Mouse (Mus musculus) retina, postnatal 7 days (tissue): ENCODE results near the gene Reck.

Experiments used
- DNase-seq: peaks from one replicate; pipeline ENCODE4 v3.0.0-alpha.2; 2012; ENCODE audit warnings: low read depth, low spot score

Reck gene

GRCm38 (mm10) chr4:43968650-43969049 is 93.3 kb downstream of the Reck start:
- DNase-seq: no peak

- no peak for DNase-seq
Observed at GRCm38 (mm10) chr4:43969373-43969772, 94.0 kb downstream of the Reck start.

- DNase-seq: no peak
Observed at GRCm38 (mm10) chr4:43970393-43971330, 95.3 kb downstream of the Reck start.

- DNase-seq: no peak
Observed at GRCm38 (mm10) chr4:43971541-43972136, 96.3 kb downstream of the Reck start.

GRCm38 (mm10) chr4:43972137-43972591 is 96.8 kb downstream of the Reck start:
- DNase-seq: no peak

GRCm38 (mm10) chr4:43973526-43973981 is 98.2 kb downstream of the Reck start:
- no peak for DNase-seq

- no peak for DNase-seq
Observed at GRCm38 (mm10) chr4:43974914-43975616, 99.7 kb downstream of the Reck start.

GRCm38 (mm10) chr4:43976223-43976740 is 101.0 kb downstream of the Reck start:
- no peak for DNase-seq

- DNase-seq: no peak
Observed at GRCm38 (mm10) chr4:43978521-43979443, 103.5 kb downstream of the Reck start.

GRCm38 (mm10) chr4:43979746-43980145 is 104.4 kb downstream of the Reck start:
- no peak for DNase-seq

- DNase-seq: no peak
Observed at GRCm38 (mm10) chr4:43980236-43980635, 104.9 kb downstream of the Reck start.

GRCm38 (mm10) chr4:43980846-43981245 is 105.5 kb downstream of the Reck start:
- DNase-seq: no peak

GRCm38 (mm10) chr4:43981251-43981650 is 105.9 kb downstream of the Reck start:
- no peak for DNase-seq

- DNase-seq: peak; percentile 78
Observed at GRCm38 (mm10) chr4:43982053-43982732, 106.9 kb downstream of the Reck start.

- no peak for DNase-seq
Observed at GRCm38 (mm10) chr4:43983181-43983580, 107.9 kb downstream of the Reck start, which contains the start of gene Ccin. Gene Ccin (plus strand): TSS chr4:43983483.

- no peak for DNase-seq
Observed at GRCm38 (mm10) chr4:43983756-43984155, 108.4 kb downstream of the Reck start.

- DNase-seq: no peak
Observed at GRCm38 (mm10) chr4:43984326-43984725, 109.0 kb downstream of the Reck start.

GRCm38 (mm10) chr4:43988976-43989375 is 113.6 kb downstream of the Reck start:
- no peak for DNase-seq

- DNase-seq: no peak
Observed at GRCm38 (mm10) chr4:43993072-43993471, 117.7 kb downstream of the Reck start.

GRCm38 (mm10) chr4:43994342-43994741 is 119.0 kb downstream of the Reck start:
- DNase-seq: no peak
